Mouse (Mus musculus) heart, embryonic 11.5 days (tissue): ENCODE results near the gene Commd4. TPM values are rescaled to one million over a fixed set of nuclear protein-coding genes. Genes with fewer than 3 reads are reported as not detected.

Source experiments
- ATAC-seq: fragments of 200-750 bp; cut with Nextera tagmentation; replicated peaks from 2 replicates; pipeline ENCODE4 v1.8.0; 2017; ENCODE audit warnings: moderate library complexity; ENCODE audit not compliant: insufficient number of reproducible peaks, low FRiP score, low TSS enrichment
- H3K27ac ChIP-seq: fragments of 300-500 bp; sonication (generic); 2 replicates; pipeline ENCODE4 v1.5.1; 2014; ENCODE audit warnings: mild to moderate bottlenecking, low read depth, low read length
- H3K27me3 ChIP-seq: fragments of 300-500 bp; sonication (generic); 2 replicates; pipeline ENCODE4 v1.6.1; 2014; ENCODE audit warnings: mild to moderate bottlenecking, low read length, mixed read lengths; ENCODE audit not compliant: control insufficient read depth, insufficient read depth
- H3K36me3 ChIP-seq: fragments of 300-500 bp; sonication (generic); 2 replicates; pipeline ENCODE4 v1.6.1; 2014; ENCODE audit warnings: mild to moderate bottlenecking, low read length, moderate library complexity, mixed read lengths; ENCODE audit not compliant: control insufficient read depth, insufficient read depth
- H3K4me1 ChIP-seq: fragments of 300-500 bp; sonication (generic); 2 replicates; pipeline ENCODE4 v1.6.1; 2014; ENCODE audit warnings: low read length; ENCODE audit not compliant: control insufficient read depth, insufficient read depth
- H3K4me2 ChIP-seq: fragments of 300-500 bp; sonication (generic); 2 replicates; pipeline ENCODE4 v1.6.1; 2014; ENCODE audit warnings: mild to moderate bottlenecking, moderate library complexity
- H3K4me3 ChIP-seq: fragments of 300-500 bp; sonication (generic); 2 replicates; pipeline ENCODE4 v1.5.1; 2014; ENCODE audit warnings: low read depth, low read length
- H3K9ac ChIP-seq: fragments of 300-500 bp; sonication (generic); 2 replicates; pipeline ENCODE4 v1.6.1; 2014; ENCODE audit warnings: mild to moderate bottlenecking, low read depth, low read length, moderate library complexity
- H3K9me3 ChIP-seq: fragments of 300-500 bp; sonication (generic); replicated peaks from 2 replicates; pipeline ENCODE4 v1.6.1; 2016; ENCODE audit warnings: low read length; ENCODE audit not compliant: control insufficient read depth
- WGBS: fragments of 180-500 bp; shearing (Covaris S2); extraction: QIAGEN DNeasy Blood & Tissue Kit; methylation state at CpG from one replicate; pipeline ENCODE4 v1.1.7; 2014; ENCODE audit not compliant: insufficient replicate concordance; 5-methylcytosine and 5-hydroxymethylcytosine counted together
- polyA plus RNA-seq: library from polyadenylated mRNA; unstranded; fragments of >200 nt; fragmentation: Nextera tagmentation; extraction: Ambion mirVana; gene quantifications from 2 replicates; pipeline ENCODE4 v1.2.1, GENCODE M21; 2014

The Commd4 gene
- polyA plus RNA-seq, 1 experiment from 2014 or later, result 67.9 TPM

DNA sequence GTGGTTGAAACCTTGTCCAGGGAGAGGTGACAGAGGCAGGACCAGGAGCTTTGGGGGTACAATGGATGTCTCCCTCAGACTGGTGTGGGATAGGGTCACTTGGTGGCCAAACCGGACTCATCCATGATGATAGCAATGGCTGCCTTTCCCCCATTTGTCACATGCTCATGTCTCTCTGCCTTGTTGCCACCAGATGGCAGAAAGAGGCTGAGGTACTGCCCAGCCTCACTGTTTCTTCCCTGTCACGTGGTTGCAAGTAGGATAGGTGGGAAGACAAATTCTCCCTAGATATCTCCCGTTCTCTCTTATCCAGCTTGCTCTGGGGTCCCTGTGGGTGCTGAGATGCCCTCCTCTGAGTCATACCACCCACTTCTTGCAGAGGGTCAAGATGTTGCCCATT, 4.4 kb upstream of the Commd4 start:
- ATAC-seq, result no peak
- Histone ChIP-seq H3K9me3 (no peaks in the 10 kb centered on the region), H3K9ac (0 out of 2 replicates have a peak overlapping the region, but pooled peaks have one; percentile 39), H3K36me3 (no peaks in the 10 kb centered on the region), H3K27ac (no peak overlapping the region), H3K4me3 (no peak overlapping the region), H3K4me2 (no peak overlapping the region), H3K27me3 (no peaks in the 10 kb centered on the region), H3K4me1 (peaks cover 2% of the 10 kb centered on the region; the same call in 1 of the 2 replicates)
- 19% methylated on average over 3 of the region's 3 CpGs for WGBS

DNA sequence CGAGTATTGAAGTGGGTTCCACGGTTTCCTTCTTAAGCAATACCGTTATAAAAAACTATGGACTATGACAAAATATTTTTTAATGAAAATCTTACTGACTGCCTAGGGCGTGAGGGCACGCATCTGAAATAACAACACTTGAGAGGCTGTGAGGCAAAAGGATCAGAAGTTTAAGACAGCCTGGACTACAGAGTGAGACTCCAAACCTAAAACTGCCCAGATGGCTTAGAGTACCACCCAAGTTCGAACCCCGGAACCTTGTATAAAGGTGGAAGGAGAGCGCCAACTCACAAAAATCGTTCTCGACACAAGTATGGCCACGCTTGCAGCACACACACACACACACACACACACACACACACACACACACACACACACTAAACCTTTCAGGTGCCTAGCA, 375 bp upstream of the Commd4 start:
- Histone ChIP-seq H3K27me3 (no peaks in the 10 kb centered on the region), H3K4me2 (peak overlapping the region; percentile 76), H3K4me3 (peak overlapping the region; percentile 88), H3K4me1 (peaks cover 6% of the 10 kb centered on the region; the same call in 1 of the 2 replicates), H3K9me3 (no peaks in the 10 kb centered on the region), H3K9ac (peak overlapping the region; percentile 76), H3K36me3 (no peaks in the 10 kb centered on the region), H3K27ac (0 out of 2 replicates have a peak overlapping the region, but pooled peaks have one; percentile 29)
- 37% methylated on average over 11 of the region's 11 CpGs for WGBS
- no peak; the same call in 1 of the 2 replicates for ATAC-seq

DNA sequence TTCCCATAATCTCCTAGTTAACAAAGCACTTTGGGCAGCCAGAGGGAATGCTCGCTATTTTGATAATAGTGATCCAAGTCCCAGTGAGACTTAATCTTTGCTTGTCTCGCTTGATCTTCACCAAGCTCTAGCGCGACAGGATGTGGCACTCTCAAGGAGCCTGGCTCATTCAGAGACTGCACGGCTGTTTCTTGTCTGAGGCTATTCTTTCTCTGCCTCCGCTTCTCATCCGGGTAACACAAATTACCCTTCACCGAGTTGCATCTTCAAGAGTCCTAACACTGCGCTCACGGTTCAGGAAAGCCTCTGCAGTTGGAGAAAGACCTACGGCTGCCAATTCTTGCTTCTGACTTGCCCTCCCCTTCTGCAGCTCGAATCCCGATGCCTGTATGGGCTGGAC, 632 bp downstream of the Commd4 start:
- WGBS, result 27% methylated on average over 13 of the region's 13 CpGs
- no peak for ATAC-seq
- H3K4me2 ChIP-seq, result peak overlapping the region; percentile 76

GRCm38 (mm10) chr9:57156823-57157222, 1.3 kb downstream of the Commd4 start:
- no peak for ATAC-seq
- Histone ChIP-seq H3K27me3 (no peaks in the 10 kb centered on the region), H3K36me3 (no peaks in the 10 kb centered on the region), H3K4me3 (no peak overlapping the region), H3K4me1 (peaks cover 6% of the 10 kb centered on the region; the same call in 1 of the 2 replicates), H3K9me3 (no peaks in the 10 kb centered on the region), H3K4me2 (no peak overlapping the region), H3K9ac (no peak overlapping the region), H3K27ac (no peak overlapping the region)
- WGBS, result 81% methylated on average over 8 of the region's 8 CpGs

More for the DNA sequence above, 632 bp downstream of the Commd4 start:
- Histone ChIP-seq H3K9me3 (no peaks in the 10 kb centered on the region), H3K9ac (peak overlapping the region; percentile 76), H3K27me3 (no peaks in the 10 kb centered on the region), H3K4me3 (peak overlapping the region; percentile 88), H3K36me3 (no peaks in the 10 kb centered on the region), H3K4me1 (peaks cover 6% of the 10 kb centered on the region; the same call in 1 of the 2 replicates), H3K27ac (no peak overlapping the region)

DNA sequence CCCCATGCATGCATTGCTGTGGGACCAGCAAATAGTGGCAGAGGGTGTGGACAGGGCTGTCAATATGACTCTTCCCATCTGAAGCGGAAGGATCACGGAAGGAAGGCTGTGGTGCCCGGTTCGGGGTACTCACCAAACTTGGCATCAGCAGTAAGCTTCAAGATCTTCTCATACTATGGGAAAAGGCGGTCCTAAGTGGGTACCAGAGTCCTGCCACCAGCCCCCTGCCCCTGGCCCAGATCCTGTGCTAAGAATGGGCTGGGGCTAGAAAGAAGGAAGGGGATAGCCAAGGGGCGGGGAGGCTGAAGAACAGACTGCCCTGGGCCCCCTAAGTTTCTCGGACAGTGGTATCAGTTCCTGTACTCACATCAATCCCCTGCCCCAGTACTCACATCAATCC, 1.7 kb downstream of the Commd4 start:
- 80% methylated on average over 7 of the region's 7 CpGs for WGBS
- H3K9ac ChIP-seq, result no peak overlapping the region
- no peaks in the 10 kb centered on the region for H3K36me3 ChIP-seq
- no peak overlapping the region for H3K27ac ChIP-seq
- no peaks in the 10 kb centered on the region for H3K27me3 ChIP-seq
- no peak for ATAC-seq
- peaks cover 6% of the 10 kb centered on the region; the same call in 1 of the 2 replicates for H3K4me1 ChIP-seq
- H3K4me3 ChIP-seq, result no peak overlapping the region
- no peaks in the 10 kb centered on the region for H3K9me3 ChIP-seq
- no peak overlapping the region for H3K4me2 ChIP-seq

DNA sequence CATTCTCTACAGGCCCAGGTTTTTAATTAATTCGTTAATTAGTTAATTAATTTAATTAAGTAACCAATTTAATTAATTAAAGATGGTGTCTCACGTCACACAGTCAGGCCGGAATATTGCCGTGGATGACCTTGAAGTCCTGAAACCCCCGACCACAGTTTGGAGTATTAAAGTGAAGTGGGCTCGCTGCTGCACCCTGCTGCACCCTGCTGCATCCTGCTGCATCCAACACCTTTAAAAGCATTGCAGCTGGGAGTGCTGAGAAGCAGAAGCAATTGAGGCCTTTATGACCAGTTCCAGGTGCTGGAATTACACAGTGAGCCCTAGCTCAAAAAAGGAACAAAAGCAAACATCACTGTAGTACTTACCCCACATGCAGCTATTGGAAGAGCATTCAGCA, 5.8 kb downstream of the Commd4 start:
- Histone ChIP-seq H3K9ac (no peak overlapping the region), H3K27ac (no peak overlapping the region), H3K36me3 (no peaks in the 10 kb centered on the region), H3K27me3 (no peaks in the 10 kb centered on the region), H3K4me2 (no peak overlapping the region), H3K4me1 (peaks cover 4% of the 10 kb centered on the region; the same call in 1 of the 2 replicates), H3K4me3 (no peak overlapping the region), H3K9me3 (no peaks in the 10 kb centered on the region)
- no peak for ATAC-seq
- 49% methylated on average over 6 of the region's 6 CpGs for WGBS

DNA sequence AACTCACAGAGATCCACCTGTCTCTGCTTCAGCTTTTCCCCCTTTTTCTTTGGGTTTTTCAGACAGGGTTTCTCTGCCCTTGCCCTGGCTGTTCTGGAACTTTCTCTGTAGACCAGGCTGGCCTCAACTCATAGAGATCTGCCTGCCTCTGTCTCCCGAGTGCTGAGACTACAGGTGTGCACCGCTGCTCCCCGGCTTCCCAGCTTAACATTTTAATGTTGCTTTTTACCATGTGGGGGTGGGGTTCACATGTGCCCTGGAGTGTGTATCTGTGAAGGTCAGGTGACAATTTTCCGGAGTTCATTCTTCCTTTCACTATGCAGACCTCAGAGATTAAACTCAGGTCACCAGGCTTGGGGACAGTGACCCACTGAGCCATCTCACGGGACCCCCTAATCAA, 7.9 kb downstream of the Commd4 start:
- no peaks in the 10 kb centered on the region for H3K27me3 ChIP-seq
- H3K4me1 ChIP-seq, result peaks cover 4% of the 10 kb centered on the region; the same call in 1 of the 2 replicates
- H3K9me3 ChIP-seq, result no peaks in the 10 kb centered on the region
- no peak overlapping the region for H3K9ac ChIP-seq
- no peak for ATAC-seq
- H3K4me3 ChIP-seq, result no peak overlapping the region
- WGBS, result 73% methylated on average over 5 of the region's 5 CpGs
- H3K36me3 ChIP-seq, result no peaks in the 10 kb centered on the region
- H3K27ac ChIP-seq, result no peak overlapping the region
- no peak overlapping the region for H3K4me2 ChIP-seq

GRCm38 (mm10) chr9:57149021-57149420, 9.1 kb downstream of the Commd4 start:
- Histone ChIP-seq H3K36me3 (no peaks in the 10 kb centered on the region), H3K9ac (no peak overlapping the region), H3K4me3 (no peak overlapping the region), H3K4me2 (peak overlapping the region; percentile 89), H3K27me3 (no peaks in the 10 kb centered on the region), H3K9me3 (no peaks in the 10 kb centered on the region), H3K4me1 (peaks cover 4% of the 10 kb centered on the region; the same call in 1 of the 2 replicates), H3K27ac (no peak overlapping the region)
- no peak for ATAC-seq
- 76% methylated on average over 6 of the region's 6 CpGs for WGBS
